Mouse (Mus musculus) urinary bladder, postnatal 36 days (tissue): Measurements from ENCODE around the gene Atp6v0a1.

Experiments
- DNase-seq, 2 experiments: peaks; one replicate each; pipeline ENCODE4 v3.0.0; 2022; ENCODE audit warnings: low spot score in 2 of 2, mixed read lengths in 1 of 2

Atp6v0a1 gene

DNA sequence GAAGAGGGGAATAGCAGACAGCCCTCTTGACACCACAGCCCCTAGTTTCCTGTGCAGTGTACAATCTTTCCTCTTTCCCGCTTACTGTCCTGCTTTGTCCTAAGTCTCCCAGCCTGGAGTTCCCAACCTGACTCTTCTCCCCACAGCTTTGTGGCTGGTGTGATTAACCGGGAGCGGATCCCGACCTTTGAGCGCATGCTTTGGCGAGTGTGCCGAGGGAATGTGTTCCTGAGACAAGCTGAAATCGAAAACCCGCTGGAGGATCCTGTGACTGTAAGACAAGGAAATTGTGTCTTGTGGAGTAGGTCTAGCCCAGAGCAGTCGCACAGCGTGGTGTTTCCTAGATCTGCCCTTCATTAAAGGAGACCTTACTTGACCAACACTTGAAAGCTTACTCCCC is 17.9 kb downstream of the Atp6v0a1 start:
- DNase-seq, result no peak

- DNase-seq, result no peak
These were observed 20.1 kb downstream of the Atp6v0a1 start for GRCm38 (mm10) chr11:101029320-101029719.

DNA sequence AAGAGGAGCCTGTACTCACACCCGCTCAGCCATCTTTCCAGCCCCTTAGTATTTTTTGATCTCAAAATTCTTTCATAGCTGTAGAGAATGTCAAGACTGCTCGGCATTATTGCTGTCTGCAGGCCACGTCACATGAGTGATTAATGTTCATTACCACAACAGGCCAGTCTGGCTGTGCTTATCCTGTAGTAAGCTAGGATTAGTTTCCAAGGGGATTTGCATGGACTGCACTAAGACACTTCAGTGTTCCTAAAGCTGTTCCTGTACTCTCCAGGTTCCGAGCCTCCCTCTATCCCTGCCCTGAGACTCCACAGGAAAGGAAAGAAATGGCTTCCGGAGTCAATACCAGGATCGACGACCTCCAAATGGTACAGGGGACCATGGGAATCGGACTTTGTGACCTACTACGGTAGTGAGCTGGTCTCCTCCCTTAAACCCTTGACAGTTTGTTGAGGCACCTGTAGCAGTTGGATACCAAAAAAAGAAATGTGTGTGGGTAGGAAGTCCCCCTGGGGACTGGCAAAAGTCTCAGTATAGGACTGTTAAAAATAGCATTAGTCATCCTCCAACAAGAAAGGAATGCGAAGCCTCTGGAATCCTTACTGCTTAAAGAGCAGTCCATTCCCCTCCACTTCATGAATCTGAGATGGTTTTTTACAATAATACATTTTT is 21.0 kb downstream of the Atp6v0a1 start:
- DNase-seq, result no peak

GRCm38 (mm10) chr11:101030808-101031156 is 21.5 kb downstream of the Atp6v0a1 start:
- DNase-seq, result no peak

GRCm38 (mm10) chr11:101031470-101031869 is 22.2 kb downstream of the Atp6v0a1 start:
- no peak for DNase-seq

- no peak for DNase-seq
These were observed 24.7 kb downstream of the Atp6v0a1 start for GRCm38 (mm10) chr11:101033856-101034500.

DNA sequence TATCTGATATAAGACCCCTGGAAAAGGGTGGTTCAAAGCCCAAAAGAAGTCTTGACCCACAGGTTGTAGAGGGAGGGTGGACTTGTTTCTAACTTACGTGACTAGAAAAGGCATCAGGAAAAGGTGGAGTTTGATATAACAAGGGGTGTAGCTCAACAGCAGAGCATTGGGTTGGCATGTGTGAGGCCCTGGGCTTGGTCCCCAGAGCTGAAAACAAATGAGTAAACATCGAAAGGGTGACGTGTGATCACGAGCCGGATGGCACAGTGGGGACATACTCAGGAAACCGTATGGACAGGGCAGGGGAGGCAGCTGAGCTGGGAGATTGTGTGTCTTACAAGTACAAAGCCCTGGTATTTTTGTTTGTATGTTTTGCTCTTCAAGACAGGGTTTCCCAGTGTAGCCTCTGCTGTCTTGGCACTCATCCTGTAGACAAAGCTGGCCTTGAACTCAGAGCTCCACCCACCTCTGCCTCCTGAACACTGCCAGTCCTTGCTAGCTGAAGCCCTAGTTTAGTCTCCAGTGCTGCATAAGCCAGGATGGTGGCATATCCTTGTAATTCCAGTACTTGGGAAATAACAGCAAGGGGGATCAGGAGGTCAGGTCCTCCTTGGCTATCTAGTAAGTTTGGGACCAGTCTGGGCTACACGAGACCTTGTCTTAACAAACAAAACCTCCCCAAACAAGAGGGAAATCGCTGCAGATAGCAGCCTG is 25.5 kb downstream of the Atp6v0a1 start:
- no peak for DNase-seq

- no peak for DNase-seq
These were observed 26.1 kb downstream of the Atp6v0a1 start for GRCm38 (mm10) chr11:101035328-101035695.

- DNase-seq, result no peak
These were observed 28.5 kb downstream of the Atp6v0a1 start for GRCm38 (mm10) chr11:101037795-101038194.

GRCm38 (mm10) chr11:101045826-101046225 is 36.6 kb downstream of the Atp6v0a1 start:
- no peak for DNase-seq

DNA sequence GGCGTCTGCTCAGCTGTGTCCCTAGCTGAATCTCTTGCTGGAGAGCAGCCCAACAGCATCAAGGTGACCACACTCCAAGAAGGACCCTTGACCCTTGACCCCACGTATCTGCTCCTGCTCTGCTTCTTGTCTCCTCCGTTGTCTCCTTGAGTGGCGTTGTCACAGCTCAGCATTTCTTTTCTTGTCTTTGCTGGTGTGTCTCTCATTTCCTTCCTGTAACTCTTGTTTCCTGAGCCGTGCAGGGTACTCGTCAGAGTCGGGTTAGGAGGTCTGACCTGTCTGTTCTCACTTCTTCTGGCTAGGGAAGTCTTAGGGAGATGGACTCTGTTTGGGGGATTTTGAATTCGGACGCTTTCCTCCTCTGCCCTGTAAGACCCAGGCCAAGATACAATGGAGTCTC is 37.2 kb downstream of the Atp6v0a1 start:
- no peak for DNase-seq

DNA sequence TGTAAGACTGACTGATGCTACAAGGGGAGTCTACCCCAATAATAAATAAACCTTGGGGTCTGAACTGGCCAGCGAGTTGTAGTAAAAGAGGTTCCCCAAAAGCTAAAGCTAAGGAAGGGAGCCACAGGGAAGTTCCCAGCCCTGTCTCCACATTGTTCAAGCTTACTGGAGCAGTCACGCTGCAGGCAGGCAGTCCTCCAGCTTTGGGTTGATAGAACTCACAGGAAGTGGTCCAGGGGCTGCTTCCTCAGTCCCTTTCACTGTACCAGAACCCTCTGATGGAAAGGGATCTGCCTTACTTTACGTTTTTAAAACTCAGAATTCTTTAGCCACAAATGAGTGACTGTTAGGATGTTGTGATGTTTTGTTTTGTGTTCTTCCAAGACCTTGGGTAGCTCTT is 38.2 kb downstream of the Atp6v0a1 start:
- DNase-seq, result no peak

DNA sequence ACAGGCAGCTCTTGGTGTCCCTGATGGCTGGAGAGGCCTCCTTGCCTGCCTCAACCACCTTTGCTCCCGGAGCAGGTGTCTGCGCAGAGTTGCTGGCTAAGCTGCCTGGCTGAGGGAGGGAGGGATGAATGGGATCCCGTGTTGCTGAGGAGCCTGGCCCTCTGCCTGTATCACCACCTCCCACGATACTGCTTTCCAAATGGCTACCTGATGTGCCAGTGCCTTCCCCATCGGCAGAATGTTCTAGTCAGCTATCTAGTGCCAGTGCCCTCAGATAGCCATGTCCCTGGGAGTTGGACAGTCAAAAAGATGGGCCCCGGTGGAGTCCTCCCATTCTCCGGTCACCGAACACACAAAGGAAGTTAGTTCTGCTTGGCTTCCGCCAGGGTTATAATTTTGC is 41.1 kb downstream of the Atp6v0a1 start:
- DNase-seq, result no peak

- no peak for DNase-seq
These were observed 41.8 kb downstream of the Atp6v0a1 start for GRCm38 (mm10) chr11:101051051-101051493.

GRCm38 (mm10) chr11:101051617-101052016 is 42.4 kb downstream of the Atp6v0a1 start:
- DNase-seq, result no peak

DNA sequence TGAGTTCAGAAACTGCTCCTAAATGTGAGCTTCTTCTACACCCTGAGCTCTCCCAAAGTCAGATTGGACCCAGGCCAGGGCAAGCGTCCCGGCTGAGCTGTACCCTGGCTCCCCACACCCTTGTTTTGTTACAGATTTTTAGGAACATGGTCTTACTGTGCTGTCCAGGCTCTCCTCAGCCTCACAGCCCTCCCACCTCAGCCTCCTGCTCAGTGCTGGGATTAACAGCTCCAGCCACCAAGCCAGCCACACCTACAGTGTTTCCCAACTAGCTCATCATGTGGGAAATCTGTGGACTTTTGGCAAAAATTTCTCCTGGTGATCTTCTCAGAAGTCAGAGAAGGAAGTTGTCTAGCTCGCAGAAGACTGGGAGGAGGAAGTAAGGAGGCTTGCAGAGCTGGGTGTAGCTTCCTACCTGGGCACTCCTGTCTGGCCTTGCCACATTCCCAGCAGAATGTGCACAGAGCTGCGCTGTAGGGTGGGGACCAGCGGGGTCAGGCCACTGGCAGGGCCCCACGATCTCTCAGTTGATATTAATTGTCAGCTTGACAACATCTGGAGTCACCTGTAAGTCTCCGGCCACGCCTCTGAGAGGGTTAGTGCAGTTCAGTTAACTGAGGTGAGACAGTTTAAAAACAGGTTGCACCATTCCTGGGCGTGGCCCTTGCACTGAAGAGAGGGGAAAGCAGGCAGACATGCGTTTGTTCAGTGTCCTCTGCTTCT is 43.7 kb downstream of the Atp6v0a1 start:
- DNase-seq, result peak; percentile 63 to 85

DNA sequence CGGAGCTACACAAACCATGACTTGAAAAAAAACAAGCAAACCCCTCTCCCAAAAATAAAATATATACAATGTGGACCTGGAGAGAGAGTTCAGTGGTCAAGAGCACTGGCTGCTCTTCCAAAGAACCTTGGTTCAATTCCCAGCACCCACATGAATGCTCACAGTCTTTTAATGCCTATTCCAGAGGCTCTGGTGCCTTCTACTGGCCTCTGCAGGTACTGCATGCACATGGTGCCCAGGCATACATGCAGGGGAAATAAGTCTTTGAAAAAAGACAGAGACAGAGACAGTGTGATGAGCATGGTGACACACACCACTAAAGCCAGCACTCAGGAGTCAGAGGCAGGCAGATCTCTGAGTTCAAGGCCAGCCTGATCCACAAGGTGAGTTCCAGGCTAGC is 44.7 kb downstream of the Atp6v0a1 start:
- DNase-seq, result no peak

DNA sequence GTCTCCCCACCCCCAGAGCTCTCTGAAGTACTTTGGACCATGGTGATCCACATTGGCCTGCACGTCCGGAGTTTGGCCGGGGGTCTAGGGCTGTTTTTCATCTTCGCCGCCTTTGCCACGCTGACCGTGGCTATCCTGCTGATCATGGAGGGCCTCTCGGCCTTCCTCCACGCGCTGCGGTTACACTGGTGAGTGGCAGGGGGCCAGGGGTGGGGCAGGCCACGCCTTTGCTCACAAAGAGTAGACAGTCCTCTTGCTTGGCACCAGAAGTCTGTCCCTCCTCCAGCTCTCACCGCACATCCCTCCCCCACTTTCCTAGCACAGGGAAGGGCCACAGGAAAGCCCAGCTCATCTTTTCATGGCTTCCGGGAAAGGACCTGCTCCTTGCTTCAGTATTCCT is 46.2 kb downstream of the Atp6v0a1 start:
- no peak for DNase-seq

DNA sequence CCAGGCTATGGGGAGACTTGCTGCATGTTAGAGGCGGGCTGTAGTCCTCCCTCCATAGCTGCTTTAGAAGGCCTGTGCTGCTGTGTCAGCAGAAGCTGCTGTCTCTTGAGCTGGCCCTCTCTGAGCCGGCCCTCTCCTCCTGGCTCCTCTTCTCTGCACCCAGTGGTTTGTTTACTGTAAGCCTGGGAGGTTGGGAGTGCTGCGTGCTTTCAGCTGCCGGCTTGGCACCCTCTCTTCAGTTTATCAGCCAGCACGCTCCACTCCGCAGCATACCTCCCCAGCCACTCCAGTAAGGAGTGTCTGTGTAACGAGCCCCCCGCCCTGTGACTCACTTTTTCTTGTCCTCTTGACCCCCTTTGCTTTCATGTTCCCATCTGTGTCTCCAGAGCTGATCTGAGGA is 47.6 kb downstream of the Atp6v0a1 start:
- DNase-seq, result peak; percentile 65 to 80

GRCm38 (mm10) chr11:101057860-101058259 is 48.6 kb downstream of the Atp6v0a1 start:
- peak; percentile 84 to 88 for DNase-seq

GRCm38 (mm10) chr11:101058726-101059125 is 49.5 kb downstream of the Atp6v0a1 start:
- no peak for DNase-seq

- no peak for DNase-seq
These were observed 50.2 kb downstream of the Atp6v0a1 start for GRCm38 (mm10) chr11:101059473-101059872.
